Mouse (Mus musculus): ENCODE results near the gene F12.

DNA sequence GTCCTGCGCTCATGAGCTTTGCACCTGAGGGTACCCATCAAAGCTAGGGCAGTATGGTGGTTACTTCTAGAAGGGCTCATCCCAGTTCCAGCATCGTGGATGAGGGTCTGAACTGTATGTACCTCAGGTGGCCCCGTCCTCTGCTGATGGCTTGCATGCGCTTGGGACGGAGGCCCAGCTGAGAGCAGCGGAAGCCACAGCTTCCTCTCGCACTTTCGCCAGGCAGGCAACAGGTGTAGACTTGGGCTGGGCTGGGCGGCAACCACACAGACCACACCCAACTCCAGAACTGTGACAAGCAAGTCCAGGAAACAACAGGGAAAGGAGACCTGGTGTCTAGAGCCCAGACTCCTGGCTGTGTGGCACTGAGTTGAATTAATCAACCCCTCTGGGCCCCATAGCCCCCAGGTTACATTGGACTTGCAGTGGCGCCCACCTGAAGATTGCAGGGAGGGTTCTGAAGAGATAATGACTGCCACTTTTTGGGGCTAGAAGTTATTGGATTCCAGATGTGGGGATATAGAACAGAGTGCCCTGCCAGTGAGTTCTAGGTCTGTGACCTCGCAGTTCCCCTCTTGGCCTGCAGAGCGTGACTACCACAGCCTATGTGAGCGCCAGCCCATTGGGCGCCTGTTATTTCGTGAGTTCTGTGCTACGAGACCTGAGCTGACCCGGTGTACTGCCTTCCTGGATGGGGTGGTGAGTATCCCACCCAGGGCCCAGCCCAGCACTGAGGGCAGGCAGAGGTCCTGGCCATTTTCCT is 23.3 kb upstream of the F12 start:
- TF ChIP-seq CTCF (IDR thresholded peaks at IDR 0.05; ENCODE audit: control insufficient read depth, insufficient read depth, low read length) (no peak), POLR2A (IDR thresholded peaks at IDR 0.05; ENCODE audit: borderline replicate concordance, control insufficient read depth, low read depth, low read length) (peak; percentile 77; the same call in 1 of the 2 replicates)

Data from bone marrow, adult 2 months (tissue).